Mouse (Mus musculus): ENCODE results near the gene Rexo1.

DNA sequence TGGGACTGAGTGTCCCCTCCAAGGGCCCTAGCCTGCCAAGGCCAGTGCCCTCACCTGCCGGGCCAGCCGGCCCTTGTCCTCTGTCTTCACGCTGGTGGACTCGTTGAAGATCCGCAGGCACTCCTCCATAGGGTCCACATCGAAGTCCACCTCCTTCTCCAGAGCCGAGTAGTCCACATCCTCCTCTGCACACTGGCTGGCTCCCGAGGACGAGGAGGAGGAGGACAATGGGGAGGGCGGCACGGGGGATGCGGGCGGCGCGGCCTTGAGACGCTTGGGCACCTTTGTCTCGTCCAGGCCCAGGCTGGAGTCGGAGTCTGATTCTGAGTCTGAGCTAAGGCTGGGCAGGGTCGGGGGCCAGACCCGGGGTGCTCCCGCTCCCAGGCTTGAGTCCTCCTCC, 12.1 kb downstream of the Rexo1 start:
- TF ChIP-seq MAFK (IDR thresholded peaks at IDR 0.05; ENCODE audit: insufficient read depth, low read depth, low read length), result no peak
- no peak for TF ChIP-seq CHD2 (IDR thresholded peaks at IDR 0.05; ENCODE audit: low read depth, low read length)
- no peak for TF ChIP-seq HCFC1 (IDR thresholded peaks at IDR 0.05; ENCODE audit: borderline replicate concordance, insufficient read depth, low read length)
- TF ChIP-seq ZC3H11A (IDR thresholded peaks at IDR 0.05; ENCODE audit: borderline replicate concordance, low read depth, low read length), result no peak
